Mouse (Mus musculus): ENCODE measurements around the gene Ndufaf2.

DNA sequence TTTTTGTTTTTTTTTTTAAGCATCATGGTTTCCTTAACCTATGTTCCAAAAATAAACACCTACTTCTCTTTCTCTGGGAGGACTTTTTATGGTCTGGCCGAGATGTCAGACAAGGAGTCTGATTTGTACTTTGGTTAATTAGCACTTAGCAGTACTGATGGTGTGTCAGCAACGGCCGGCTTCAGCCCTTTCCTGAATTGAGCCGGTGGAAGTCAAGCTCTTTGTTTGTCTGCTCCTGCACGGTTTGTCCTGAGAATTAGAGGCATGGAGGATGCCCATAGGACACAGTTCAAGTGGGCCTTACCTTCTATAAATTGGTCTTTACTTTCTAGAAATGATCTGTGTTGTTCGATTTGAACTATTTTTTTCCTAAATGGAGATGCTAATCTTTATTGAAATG is 111.5 kb downstream of the Ndufaf2 start:
- TF ChIP-seq CTCF (IDR thresholded peaks at IDR 0.05; ENCODE audit: low read depth, low read length) = no peak
- TF ChIP-seq POLR2A (IDR thresholded peaks at IDR 0.05; ENCODE audit: borderline replicate concordance, low read depth, low read length) = no peak

Measured in bone marrow macrophage, adult 2 months (primary cell).